ENCODE assay signal across 8 mouse cellular contexts in genomic region chr16:20589939-20590679, GRCm38 (mm10). TPM values are rescaled to one million over a fixed set of nuclear protein-coding genes. Genes with fewer than 3 reads are reported as not detected.
DNase-seq lines count a peak whose midpoint lies in the region; ATAC-seq and TF ChIP-seq lines count a peak whose summit lies in the region.

No protein-coding gene starts in this region.

- no peaks in the 10 kb centered on the region for H3K9me3 ChIP-seq in heart, embryonic 11.5 days (replicated peaks; ENCODE audit: control insufficient read depth, low read length)
- no peaks in the 10 kb centered on the region for H3K9me3 ChIP-seq in embryonic facial prominence, embryonic 11.5 days (replicated peaks; ENCODE audit: control insufficient read depth, low read length)
- H3K9me3 ChIP-seq in hindbrain, embryonic 11.5 days (ENCODE audit: control insufficient read depth, low read length) = no peaks in the 10 kb centered on the region
- H3K9me3 ChIP-seq in limb, embryonic 13.5 days = no peaks in the 10 kb centered on the region

- 1% methylated on average over 39 of the region's 39 CpGs for WGBS in heart, embryonic 11.5 days (ENCODE audit: insufficient replicate concordance)
- under 1% methylated on average over 39 of the region's 39 CpGs for WGBS in embryonic facial prominence, embryonic 11.5 days
- WGBS in hindbrain, embryonic 11.5 days = under 1% methylated on average over 35 of the region's 39 CpGs
- WGBS in limb, embryonic 13.5 days = under 1% methylated on average over 39 of the region's 39 CpGs
- WGBS in olfactory bulb, adult 2 months = under 1% methylated on average over 39 of the region's 39 CpGs

- no peak for DNase-seq in heart, adult 8-10 months (ENCODE audit: low spot score)
- peak; percentile 57 for DNase-seq in R1 (ENCODE audit: low read depth, low spot score)
- DNase-seq in embryonic facial prominence, embryonic 11.5 days (ENCODE audit: low spot score) = peak; percentile 70
- DNase-seq in hindbrain, embryonic 11.5 days (ENCODE audit: low spot score) = peak; percentile 72

- H3K4me2 ChIP-seq in heart, embryonic 11.5 days = peak overlapping the region; percentile 92
- H3K4me2 ChIP-seq in embryonic facial prominence, embryonic 11.5 days (ENCODE audit: low read depth, low read length) = peak overlapping the region; percentile 89
- H3K4me2 ChIP-seq in hindbrain, embryonic 11.5 days (replicated peaks; ENCODE audit: low read depth, low read length) = peak overlapping the region; percentile 74
- peak overlapping the region; percentile 81 for H3K4me2 ChIP-seq in limb, embryonic 13.5 days (replicated peaks)

- no peak overlapping the region for H3K9ac ChIP-seq in heart, embryonic 11.5 days (ENCODE audit: low read depth, low read length)
- peak overlapping the region; percentile 40 for H3K9ac ChIP-seq in embryonic facial prominence, embryonic 11.5 days (replicated peaks; ENCODE audit: low read length)
- peak overlapping the region; percentile 40; the same call in 1 of the 2 replicates for H3K9ac ChIP-seq in hindbrain, embryonic 11.5 days (ENCODE audit: low read depth, low read length)
- H3K9ac ChIP-seq in limb, embryonic 13.5 days = peak overlapping the region; percentile 62

- peaks cover 12% of the 10 kb centered on the region; the same call in 1 of the 2 replicates for H3K4me1 ChIP-seq in heart, embryonic 11.5 days (ENCODE audit: control insufficient read depth, insufficient read depth, low read length)
- H3K4me1 ChIP-seq in embryonic facial prominence, embryonic 11.5 days (ENCODE audit: control insufficient read depth, insufficient read depth, low read length) = 0 out of 2 replicates have a peak, but pooled peaks cover 3% of the 10 kb centered on the region
- H3K4me1 ChIP-seq in hindbrain, embryonic 11.5 days (replicated peaks; ENCODE audit: control insufficient read depth, insufficient read depth, low read length) = peaks cover 10% of the 10 kb centered on the region
- peaks cover 21% of the 10 kb centered on the region for H3K4me1 ChIP-seq in limb, embryonic 13.5 days
- H3K4me1 ChIP-seq in olfactory bulb, adult 2 months (ENCODE audit: control insufficient read depth, insufficient read depth, low read length) = peaks cover 17% of the 10 kb centered on the region; the same call in 1 of the 2 replicates

- H3K4me3 ChIP-seq in heart, embryonic 11.5 days (ENCODE audit: low read depth, low read length) = peak overlapping the region; percentile 55
- peak overlapping the region; percentile 42 for H3K4me3 ChIP-seq in embryonic facial prominence, embryonic 11.5 days (ENCODE audit: low read depth, low read length)
- peak overlapping the region; percentile 49 for H3K4me3 ChIP-seq in hindbrain, embryonic 11.5 days (ENCODE audit: low read depth, low read length)
- H3K4me3 ChIP-seq in limb, embryonic 13.5 days = peak overlapping the region; percentile 49
- H3K4me3 ChIP-seq in olfactory bulb, adult 2 months (ENCODE audit: insufficient read depth, low read depth, low read length) = peak overlapping the region; percentile 62

- H3K27me3 ChIP-seq in heart, embryonic 11.5 days (ENCODE audit: control insufficient read depth, insufficient read depth, low read length) = peaks cover 59% of the 10 kb centered on the region
- peaks cover 38% of the 10 kb centered on the region for H3K27me3 ChIP-seq in embryonic facial prominence, embryonic 11.5 days (ENCODE audit: control insufficient read depth, insufficient read depth, low read length)
- H3K27me3 ChIP-seq in hindbrain, embryonic 11.5 days (ENCODE audit: control insufficient read depth, insufficient read depth, low read length) = peaks cover 50% of the 10 kb centered on the region
- peaks cover 77% of the 10 kb centered on the region for H3K27me3 ChIP-seq in limb, embryonic 13.5 days

- no peak overlapping the region for H3K27ac ChIP-seq in heart, embryonic 11.5 days (ENCODE audit: low read depth, low read length)
- no peak overlapping the region for H3K27ac ChIP-seq in embryonic facial prominence, embryonic 11.5 days (replicated peaks; ENCODE audit: low read depth, low read length)
- no peak overlapping the region for H3K27ac ChIP-seq in hindbrain, embryonic 11.5 days (ENCODE audit: low read depth, low read length)
- no peak overlapping the region for H3K27ac ChIP-seq in limb, embryonic 13.5 days
- no peak overlapping the region for H3K27ac ChIP-seq in olfactory bulb, adult 2 months (ENCODE audit: insufficient read depth, low read depth, low read length)

- no peaks in the 10 kb centered on the region for H3K36me3 ChIP-seq in heart, embryonic 11.5 days (ENCODE audit: control insufficient read depth, insufficient read depth, low read length)
- H3K36me3 ChIP-seq in embryonic facial prominence, embryonic 11.5 days (replicated peaks; ENCODE audit: control insufficient read depth, insufficient read depth, low read depth, low read length) = no peaks in the 10 kb centered on the region
- H3K36me3 ChIP-seq in hindbrain, embryonic 11.5 days (ENCODE audit: control insufficient read depth, insufficient read depth, low read length) = no peaks in the 10 kb centered on the region
- H3K36me3 ChIP-seq in limb, embryonic 13.5 days = no peaks in the 10 kb centered on the region

- ATAC-seq in heart, embryonic 11.5 days (replicated peaks; ENCODE audit: insufficient number of reproducible peaks, low FRiP score, low TSS enrichment) = 0 out of 2 replicates have a peak, but pooled peaks have one; percentile 20
- ATAC-seq in embryonic facial prominence, embryonic 11.5 days (replicated peaks; ENCODE audit: insufficient number of reproducible peaks, low FRiP score, low TSS enrichment, low read depth) = peak; percentile 78
- peak; percentile 82; the same call in 1 of the 2 replicates for ATAC-seq in hindbrain, embryonic 11.5 days (ENCODE audit: low FRiP score)
- peak; percentile 87 for ATAC-seq in limb, embryonic 13.5 days (ENCODE audit: low FRiP score, low read depth)
- no peak for ATAC-seq in megakaryocyte-erythroid progenitor cell, adult 5-6 weeks (replicated peaks; ENCODE audit: low FRiP score, low TSS enrichment, poor library complexity, severe bottlenecking)

- TF ChIP-seq CTCF in olfactory bulb, adult 2 months (IDR thresholded peaks at IDR 0.05; ENCODE audit: insufficient read depth, low read depth, low read length) = no peak

- 0 out of 2 replicates have a peak, but pooled peaks have one; percentile 30 for TF ChIP-seq POLR2A in olfactory bulb, adult 2 months (IDR thresholded peaks at IDR 0.05; ENCODE audit: insufficient read depth, low read depth, low read length)

RNA-seq across cellular contexts. Expression of gene Vwa5b2, which starts 0.8 kb away (rescaled TPM):
- 0.08 and 0.20 TPM in 2 replicates for polyA plus RNA-seq in heart, embryonic 11.5 days (2014; fragmentation: Nextera tagmentation; extraction: Ambion mirVana)
- total RNA-seq in heart, adult 8-10 months (2022) = under 1 TPM in 3 of 4 experiments, not detected in 1; 0.49 to 0.71 (median 0.69) TPM
- polyA plus RNA-seq in embryonic facial prominence, embryonic 11.5 days (2014; fragmentation: Nextera tagmentation; extraction: Ambion mirVana) = 1.4 TPM in 2 replicates
- 1.6 and 4.1 TPM in 2 replicates for polyA plus RNA-seq in hindbrain, embryonic 11.5 days (2014; fragmentation: Nextera tagmentation; extraction: Ambion mirVana)
- polyA plus RNA-seq in limb, embryonic 13.5 days (2015; fragmentation: Nextera tagmentation; extraction: Ambion mirVana) = 0.73 and 1.5 TPM in 2 replicates
- not detected in 2 replicates for polyA plus RNA-seq in olfactory bulb, adult 2 months (2012; ENCODE audit: insufficient read depth, insufficient read length, low replicate concordance, missing spikeins)
- not detected in 2 replicates for total RNA-seq in megakaryocyte-erythroid progenitor cell, adult 5-6 weeks (2014; fragmentation: Nextera tagmentation)
- not detected in 2 replicates for total RNA-seq in megakaryocyte-erythroid progenitor cell, adult 5-6 weeks (2017)

RNA-seq across cellular contexts. Expression of gene Eef1akmt4, which starts 21.3 kb away (rescaled TPM):
- 26.6 and 28.0 TPM in 2 replicates for polyA plus RNA-seq in heart, embryonic 11.5 days (2014; fragmentation: Nextera tagmentation; extraction: Ambion mirVana)
- total RNA-seq in heart, adult 8-10 months (2022) = 1 to 10 TPM; 5.9 to 8.2 (median 7.6) TPM
- 32.5 and 35.8 TPM in 2 replicates for polyA plus RNA-seq in embryonic facial prominence, embryonic 11.5 days (2014; fragmentation: Nextera tagmentation; extraction: Ambion mirVana)
- 26.9 and 32.5 TPM in 2 replicates for polyA plus RNA-seq in hindbrain, embryonic 11.5 days (2014; fragmentation: Nextera tagmentation; extraction: Ambion mirVana)
- polyA plus RNA-seq in limb, embryonic 13.5 days (2015; fragmentation: Nextera tagmentation; extraction: Ambion mirVana) = 37.2 and 37.7 TPM in 2 replicates
- polyA plus RNA-seq in olfactory bulb, adult 2 months (2012; ENCODE audit: insufficient read depth, insufficient read length, low replicate concordance, missing spikeins) = not detected in 2 replicates
- 13.3 and 32.7 TPM in 2 replicates for total RNA-seq in megakaryocyte-erythroid progenitor cell, adult 5-6 weeks (2014; fragmentation: Nextera tagmentation)
- 5.4 and 6.5 TPM in 2 replicates for total RNA-seq in megakaryocyte-erythroid progenitor cell, adult 5-6 weeks (2017)

RNA-seq across cellular contexts. Expression of gene Gm49333, which starts 21.3 kb away (rescaled TPM):
- polyA plus RNA-seq in heart, embryonic 11.5 days (2014; fragmentation: Nextera tagmentation; extraction: Ambion mirVana) = 0.10 TPM in 1 of 2 replicates, not detected in the other
- not detected for total RNA-seq in heart, adult 8-10 months (2022)
- polyA plus RNA-seq in embryonic facial prominence, embryonic 11.5 days (2014; fragmentation: Nextera tagmentation; extraction: Ambion mirVana) = not detected in 2 replicates
- not detected in 2 replicates for polyA plus RNA-seq in hindbrain, embryonic 11.5 days (2014; fragmentation: Nextera tagmentation; extraction: Ambion mirVana)
- not detected in 2 replicates for polyA plus RNA-seq in limb, embryonic 13.5 days (2015; fragmentation: Nextera tagmentation; extraction: Ambion mirVana)
- polyA plus RNA-seq in olfactory bulb, adult 2 months (2012; ENCODE audit: insufficient read depth, insufficient read length, low replicate concordance, missing spikeins) = not detected in 2 replicates
- total RNA-seq in megakaryocyte-erythroid progenitor cell, adult 5-6 weeks (2014; fragmentation: Nextera tagmentation) = not detected in 2 replicates
- total RNA-seq in megakaryocyte-erythroid progenitor cell, adult 5-6 weeks (2017) = not detected in 2 replicates

RNA-seq across cellular contexts. Expression of gene Alg3, which starts 21.4 kb away (rescaled TPM):
- 39.5 and 41.3 TPM in 2 replicates for polyA plus RNA-seq in heart, embryonic 11.5 days (2014; fragmentation: Nextera tagmentation; extraction: Ambion mirVana)
- 10 to 100 TPM in 1 of 4 experiments, 1 to 10 TPM in 3; 7.3 to 11.2 (median 8.9) TPM for total RNA-seq in heart, adult 8-10 months (2022)
- polyA plus RNA-seq in embryonic facial prominence, embryonic 11.5 days (2014; fragmentation: Nextera tagmentation; extraction: Ambion mirVana) = 47.3 and 49.4 TPM in 2 replicates
- 54.1 and 54.5 TPM in 2 replicates for polyA plus RNA-seq in hindbrain, embryonic 11.5 days (2014; fragmentation: Nextera tagmentation; extraction: Ambion mirVana)
- 39.5 and 41.1 TPM in 2 replicates for polyA plus RNA-seq in limb, embryonic 13.5 days (2015; fragmentation: Nextera tagmentation; extraction: Ambion mirVana)
- polyA plus RNA-seq in olfactory bulb, adult 2 months (2012; ENCODE audit: insufficient read depth, insufficient read length, low replicate concordance, missing spikeins) = not detected in 2 replicates
- 28.7 and 36.6 TPM in 2 replicates for total RNA-seq in megakaryocyte-erythroid progenitor cell, adult 5-6 weeks (2014; fragmentation: Nextera tagmentation)
- 24.3 and 33.1 TPM in 2 replicates for total RNA-seq in megakaryocyte-erythroid progenitor cell, adult 5-6 weeks (2017)

RNA-seq across cellular contexts. Expression of gene Camk2n2, which starts 31.0 kb away (rescaled TPM):
- 0.84 and 0.96 TPM in 2 replicates for polyA plus RNA-seq in heart, embryonic 11.5 days (2014; fragmentation: Nextera tagmentation; extraction: Ambion mirVana)
- 1 to 10 TPM in 3 of 4 experiments, under 1 TPM in 1; 0.79 to 1.7 (median 1.3) TPM for total RNA-seq in heart, adult 8-10 months (2022)
- 1.8 and 2.2 TPM in 2 replicates for polyA plus RNA-seq in embryonic facial prominence, embryonic 11.5 days (2014; fragmentation: Nextera tagmentation; extraction: Ambion mirVana)
- 6.0 and 6.2 TPM in 2 replicates for polyA plus RNA-seq in hindbrain, embryonic 11.5 days (2014; fragmentation: Nextera tagmentation; extraction: Ambion mirVana)
- 0.92 and 1.2 TPM in 2 replicates for polyA plus RNA-seq in limb, embryonic 13.5 days (2015; fragmentation: Nextera tagmentation; extraction: Ambion mirVana)
- not detected in 2 replicates for polyA plus RNA-seq in olfactory bulb, adult 2 months (2012; ENCODE audit: insufficient read depth, insufficient read length, low replicate concordance, missing spikeins)
- not detected in 2 replicates for total RNA-seq in megakaryocyte-erythroid progenitor cell, adult 5-6 weeks (2014; fragmentation: Nextera tagmentation)
- total RNA-seq in megakaryocyte-erythroid progenitor cell, adult 5-6 weeks (2017) = not detected in 2 replicates

Comparison
In these comparisons a context has a peak if more than half of its experiments do, and no peak if none do; other contexts are left out.
1. RNA of gene Eef1akmt4, which starts 21.3 kb away (polyA plus RNA-seq): 37.2 to 37.7 TPM in limb, embryonic 13.5 days, 26.9 to 32.5 TPM in hindbrain, embryonic 11.5 days, 32.5 to 35.8 TPM in embryonic facial prominence, embryonic 11.5 days and 26.6 to 28.0 TPM in heart, embryonic 11.5 days; not detected in olfactory bulb, adult 2 months; every median in the first group is over 10 times any median in the second.
2. Peak in every context shown above with its lines, with median percentiles within 50 percentile points of each other: H3K4me2 ChIP-seq and H3K4me3 ChIP-seq.